Mouse (Mus musculus): ENCODE results near the gene Ppp1r21.

GRCm38 (mm10) chr17:88494772-88495132 is 35.2 kb upstream of the Ppp1r21 start:
- TF ChIP-seq POLR2A (IDR thresholded peaks at IDR 0.05; ENCODE audit: borderline replicate concordance, control insufficient read depth, low read depth, low read length) = no peak
- TF ChIP-seq CTCF (IDR thresholded peaks at IDR 0.05; ENCODE audit: control insufficient read depth, insufficient read depth, low read length) = no peak

Measured in bone marrow, adult 2 months (tissue).